Mouse (Mus musculus) testis, postnatal 10 days (tissue): ENCODE data around the gene C2cd4a.
A peak's percentile ranks its signal among the peaks of the same experiment; 100 is the strongest.

Experiments used
- DNase-seq: peaks from one replicate; pipeline ENCODE4 v3.0.0; 2021; ENCODE audit warnings: low spot score

Gene C2cd4a

GRCm38 (mm10) chr9:67834535-67834934 is 2.4 kb upstream of the C2cd4a start:
- DNase-seq, result no peak

DNA sequence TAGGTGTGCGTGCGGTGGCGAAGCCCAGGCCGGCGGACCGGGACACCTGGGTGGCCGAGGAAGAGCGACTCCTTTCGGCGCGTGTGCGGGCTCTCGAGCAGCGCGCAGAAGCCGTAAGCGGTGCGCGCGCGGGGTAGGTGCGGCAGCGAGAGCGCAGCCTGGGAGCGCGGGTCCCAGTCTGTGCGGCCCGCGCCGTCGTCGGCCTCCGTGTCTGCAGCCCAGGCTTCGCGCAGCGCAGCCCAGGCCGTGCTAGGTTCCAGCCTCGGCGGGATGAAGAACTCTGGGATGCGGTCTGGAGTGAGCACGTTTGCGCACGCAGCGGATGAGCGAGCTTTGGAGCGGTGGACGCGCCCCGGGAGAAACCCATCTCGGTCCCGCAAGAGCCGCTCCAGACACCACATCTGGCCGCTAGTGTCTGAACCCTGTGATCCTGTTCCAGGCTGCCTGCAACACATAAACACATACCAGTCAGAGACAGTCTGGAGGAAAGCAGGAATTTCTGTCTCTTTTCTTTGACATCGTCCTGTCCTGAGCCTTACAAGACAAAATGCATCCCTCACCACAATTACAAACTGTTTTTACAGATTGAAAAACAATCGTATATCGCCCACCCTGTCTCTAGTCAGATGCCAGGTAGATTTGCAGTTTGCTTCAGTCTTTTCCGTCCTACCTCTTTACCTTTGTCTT is 628 bp downstream of the C2cd4a start:
- peak; percentile 62 for DNase-seq

DNA sequence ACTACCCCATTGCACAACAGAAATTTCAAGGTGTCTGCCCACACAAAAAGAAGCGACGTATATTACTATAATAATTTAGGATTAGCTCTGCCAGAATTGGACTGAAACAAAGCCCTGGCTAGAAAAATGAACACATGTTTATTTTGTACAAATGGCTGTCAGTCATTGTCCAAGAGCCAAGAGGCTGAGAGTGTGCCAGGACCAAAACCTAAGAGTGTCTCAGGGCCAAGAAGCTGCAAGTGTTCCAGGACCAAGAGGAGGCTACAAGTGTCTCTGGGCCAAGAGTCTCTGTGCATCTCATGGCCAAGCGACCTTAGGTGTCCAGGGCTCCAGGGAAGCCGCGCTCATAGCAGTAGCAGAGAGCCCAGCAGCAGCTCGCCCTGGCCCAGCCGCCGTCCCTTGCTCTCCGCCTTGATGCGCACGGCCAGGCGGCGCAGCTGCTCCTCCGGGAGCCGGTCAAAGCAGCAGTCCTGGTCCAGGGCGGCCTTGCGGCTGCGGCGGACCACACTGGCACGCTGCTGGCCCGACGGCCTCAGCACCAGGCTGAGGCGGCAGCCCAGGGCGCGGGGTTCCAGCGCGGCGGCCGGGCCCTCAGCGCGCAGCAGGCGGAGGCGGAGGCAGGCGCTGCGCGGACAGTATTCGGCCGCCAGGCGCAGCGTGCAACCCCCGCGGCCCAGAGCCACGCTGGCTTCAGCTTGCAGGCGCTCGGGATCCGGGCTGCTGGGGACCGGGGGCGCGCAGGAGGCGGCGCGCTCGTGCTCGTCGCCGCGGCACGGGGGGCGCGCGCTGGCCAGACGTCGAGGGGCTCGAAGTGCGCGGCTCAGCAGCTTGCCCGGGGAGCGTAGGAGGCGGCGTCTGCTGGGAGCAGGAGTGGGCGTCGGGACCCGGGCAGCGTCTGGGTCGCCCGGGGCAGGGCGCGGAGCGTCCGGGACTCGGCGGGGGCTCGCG is 1.4 kb downstream of the C2cd4a start:
- peak; percentile 52 for DNase-seq

GRCm38 (mm10) chr9:67828182-67828581 is 3.9 kb downstream of the C2cd4a start:
- DNase-seq, result peak; percentile 54

- DNase-seq, result no peak
These were observed 6.6 kb downstream of the C2cd4a start for GRCm38 (mm10) chr9:67825527-67825926.

DNA sequence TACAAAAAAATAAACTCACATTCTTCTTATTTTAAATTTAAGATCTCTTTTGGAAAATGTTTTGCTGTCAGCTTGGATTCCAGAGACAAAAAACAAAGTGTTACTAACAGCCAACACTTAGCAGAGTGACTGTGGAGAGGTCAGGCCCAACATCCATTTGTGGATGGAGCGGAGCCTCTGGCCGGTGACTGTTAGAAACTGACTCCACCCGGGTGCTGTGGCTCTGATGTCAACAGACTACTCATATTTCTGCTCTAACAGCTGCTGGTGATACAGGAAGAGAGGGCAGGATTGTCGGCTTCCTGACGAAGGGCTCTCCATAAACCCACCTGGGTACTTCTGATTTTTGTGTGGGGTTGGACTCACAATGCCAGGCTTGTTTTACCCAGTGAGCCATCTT is 9.0 kb downstream of the C2cd4a start:
- no peak for DNase-seq

DNA sequence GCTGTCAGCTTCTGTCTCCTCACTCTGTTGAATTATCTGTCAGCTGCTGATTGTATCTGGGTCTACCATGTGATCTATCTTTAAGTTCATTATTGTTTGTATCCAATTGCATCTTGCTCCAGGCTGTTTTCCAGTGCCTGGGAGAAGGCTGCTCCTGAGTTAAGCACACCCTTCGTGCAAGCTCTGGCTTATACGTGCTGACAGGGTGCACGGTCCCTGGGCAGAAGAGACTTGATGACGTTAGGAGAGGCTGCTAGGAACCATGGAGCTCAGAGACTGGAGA is 13.5 kb downstream of the C2cd4a start:
- no peak for DNase-seq

GRCm38 (mm10) chr9:67817898-67818667 is 14.0 kb downstream of the C2cd4a start:
- no peak for DNase-seq

- no peak for DNase-seq
These were observed 15.8 kb downstream of the C2cd4a start for GRCm38 (mm10) chr9:67816172-67816928.

DNA sequence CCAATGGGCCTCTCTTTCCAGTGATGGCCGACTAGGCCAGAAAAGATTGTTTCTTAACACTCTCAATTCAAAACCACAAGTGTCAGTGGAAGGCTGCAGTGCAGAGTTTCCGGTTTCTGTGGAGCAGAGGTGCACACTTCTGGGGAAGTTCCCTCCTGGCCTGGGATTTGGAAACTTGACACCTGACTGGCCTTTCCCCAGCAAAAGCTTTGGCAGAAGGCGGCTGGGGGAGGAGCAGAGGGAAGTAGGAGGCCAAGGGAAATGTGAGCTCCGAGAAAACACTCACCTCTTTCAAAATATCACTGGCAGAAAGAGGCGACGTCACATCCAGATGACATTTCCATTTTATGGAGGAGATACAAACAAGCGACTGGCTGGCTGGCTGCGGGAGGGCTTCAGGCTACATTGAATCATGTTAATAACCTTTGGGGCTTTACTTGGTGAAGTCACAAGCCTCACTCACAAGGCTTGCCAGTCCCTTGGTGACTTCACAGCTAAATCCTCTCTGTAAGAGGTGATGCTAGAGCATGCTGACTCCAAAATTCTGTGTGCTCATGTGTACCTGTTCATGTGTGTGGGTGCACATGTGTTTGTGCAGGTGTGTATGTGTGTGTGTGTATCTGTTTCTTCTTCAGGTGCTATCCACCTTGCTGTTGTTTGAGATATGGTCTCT is 18.3 kb downstream of the C2cd4a start:
- peak; percentile 62 for DNase-seq

DNA sequence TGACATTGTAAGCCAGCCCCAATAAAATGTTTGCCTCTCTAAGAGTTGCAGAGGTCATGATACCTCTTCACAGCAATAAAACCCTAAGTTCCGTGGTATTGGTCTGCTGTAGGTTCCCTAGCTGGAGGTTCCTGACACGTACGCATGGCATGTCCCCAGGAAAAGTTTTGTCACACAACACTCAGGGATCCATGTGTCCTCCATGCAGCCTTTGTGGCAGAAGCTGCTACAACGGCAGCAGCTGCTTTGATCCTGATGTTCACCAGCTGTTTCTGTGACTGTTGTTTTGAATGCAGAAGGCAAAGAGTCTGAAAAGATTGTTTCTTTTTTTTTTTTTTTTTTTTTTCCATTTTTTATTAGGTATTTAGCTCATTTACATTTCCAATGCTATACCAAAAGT is 19.0 kb downstream of the C2cd4a start:
- no peak for DNase-seq

DNA sequence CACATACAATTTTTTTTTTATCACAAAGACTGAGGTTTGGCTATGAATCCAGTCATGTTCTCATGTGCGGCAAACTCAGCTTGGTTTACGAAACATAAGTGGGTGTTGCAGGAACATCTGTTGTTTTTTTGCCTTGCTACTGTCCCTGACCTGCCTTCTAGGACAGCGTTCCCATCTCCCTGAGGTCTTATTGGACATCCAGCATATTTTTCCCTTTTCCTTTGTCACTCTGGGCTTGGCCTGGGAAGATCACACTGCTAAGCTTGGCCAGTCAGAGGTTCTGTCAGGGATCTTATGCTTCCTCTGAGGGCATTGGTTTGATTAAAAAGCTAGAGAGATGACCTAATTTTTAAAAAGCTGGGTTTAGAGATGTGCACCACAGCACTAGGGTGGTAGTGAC is 21.0 kb downstream of the C2cd4a start:
- no peak for DNase-seq

- no peak for DNase-seq
These were observed 21.6 kb downstream of the C2cd4a start for GRCm38 (mm10) chr9:67810527-67810926.

GRCm38 (mm10) chr9:67807000-67807399 is 25.1 kb downstream of the C2cd4a start:
- DNase-seq, result no peak

- DNase-seq, result peak; percentile 82
These were observed 29.9 kb downstream of the C2cd4a start for GRCm38 (mm10) chr9:67802241-67802640.

GRCm38 (mm10) chr9:67799078-67799819 is 32.9 kb downstream of the C2cd4a start:
- no peak for DNase-seq

- no peak for DNase-seq
These were observed 36.9 kb downstream of the C2cd4a start for GRCm38 (mm10) chr9:67795205-67795675.

- no peak for DNase-seq
These were observed 37.5 kb downstream of the C2cd4a start for GRCm38 (mm10) chr9:67794668-67795067.

DNA sequence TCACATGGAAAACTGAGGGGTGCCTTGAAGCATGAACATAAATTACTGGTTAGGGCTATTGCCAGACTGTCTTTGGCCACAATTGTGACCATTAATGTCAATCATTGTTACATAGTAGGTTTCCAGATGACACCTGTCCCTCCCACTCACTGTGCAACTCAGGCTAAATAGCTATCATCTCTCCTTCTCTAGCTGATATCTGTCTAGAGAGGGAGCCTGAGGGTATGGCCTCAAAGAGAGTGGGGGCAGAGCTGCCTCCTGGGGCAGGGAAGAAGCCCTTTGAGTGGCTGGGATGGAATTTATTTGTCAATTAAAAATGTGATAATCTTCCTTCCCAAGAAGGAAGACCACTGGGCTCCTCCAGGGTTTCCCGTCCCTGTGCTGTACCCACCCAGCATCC is 37.9 kb downstream of the C2cd4a start:
- no peak for DNase-seq

DNA sequence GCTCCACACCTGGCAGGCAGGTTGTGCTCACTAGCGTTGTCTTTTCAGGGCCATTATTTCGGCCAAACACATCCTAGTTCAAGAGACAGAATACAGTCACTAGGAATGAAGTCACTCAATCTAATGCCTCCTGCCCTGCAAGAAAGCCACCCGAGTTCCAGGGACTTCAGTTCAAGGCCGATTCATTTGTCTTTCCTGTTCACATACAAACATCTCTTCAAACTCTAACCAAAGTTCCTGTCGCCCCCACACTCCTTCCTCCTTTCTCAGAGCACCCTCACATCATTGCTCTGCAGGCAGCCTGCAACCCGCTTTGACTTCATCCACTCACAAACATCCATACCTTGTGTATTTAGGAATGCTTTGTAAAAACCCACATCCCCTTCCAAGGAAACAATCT is 38.6 kb downstream of the C2cd4a start:
- no peak for DNase-seq

- no peak for DNase-seq
These were observed 39.7 kb downstream of the C2cd4a start for GRCm38 (mm10) chr9:67792405-67792804.
